Mouse (Mus musculus): Measurements from ENCODE around the gene Bcan.

Gene Bcan

GRCm38 (mm10) chr3:87972203-87972664 is 27.8 kb downstream of the Bcan start:
- no peak for DNase-seq (ENCODE audit: low spot score)

GRCm38 (mm10) chr3:87971489-87972202 is 28.4 kb downstream of the Bcan start:
- no peak for DNase-seq (ENCODE audit: low spot score)

GRCm38 (mm10) chr3:87970939-87971488 is 29.0 kb downstream of the Bcan start, which contains the start of gene Nes:
Gene Nes (plus strand): TSS chr3:87971078.
- peak; percentile 38 for DNase-seq (ENCODE audit: low spot score)

- peak; percentile 26 for DNase-seq (ENCODE audit: low spot score)
Observed at GRCm38 (mm10) chr3:87970184-87970938, 29.7 kb downstream of the Bcan start.

GRCm38 (mm10) chr3:87960586-87961191 is 39.3 kb downstream of the Bcan start:
- peak; percentile 90 for DNase-seq (ENCODE audit: low spot score)

GRCm38 (mm10) chr3:87960191-87960585 is 39.8 kb downstream of the Bcan start:
- no peak for DNase-seq (ENCODE audit: low spot score)

GRCm38 (mm10) chr3:87959371-87959770 is 40.7 kb downstream of the Bcan start:
- DNase-seq (ENCODE audit: low spot score): no peak

GRCm38 (mm10) chr3:87958967-87959366 is 41.1 kb downstream of the Bcan start:
- DNase-seq (ENCODE audit: low spot score): no peak

- no peak for DNase-seq (ENCODE audit: low spot score)
Observed at GRCm38 (mm10) chr3:87958476-87958875, 41.6 kb downstream of the Bcan start.

- no peak for DNase-seq (ENCODE audit: low spot score)
Observed at GRCm38 (mm10) chr3:87958056-87958455, 42.0 kb downstream of the Bcan start.

- peak; percentile 43 for DNase-seq (ENCODE audit: low spot score)
Observed at GRCm38 (mm10) chr3:87952440-87952839, 47.6 kb downstream of the Bcan start.

- no peak for DNase-seq (ENCODE audit: low spot score)
Observed at GRCm38 (mm10) chr3:87951946-87952345, 48.1 kb downstream of the Bcan start.

- no peak for DNase-seq (ENCODE audit: low spot score)
Observed at GRCm38 (mm10) chr3:87949955-87950515, 50.0 kb downstream of the Bcan start.

GRCm38 (mm10) chr3:87949266-87949954 is 50.6 kb downstream of the Bcan start:
- no peak for DNase-seq (ENCODE audit: low spot score)

- DNase-seq (ENCODE audit: low spot score): peak; percentile 45
Observed at GRCm38 (mm10) chr3:87948378-87949265, 51.4 kb downstream of the Bcan start, which contains the start of gene Crabp2. Gene Crabp2 (plus strand): TSS chr3:87948666.

- no peak for DNase-seq (ENCODE audit: low spot score)
Observed at GRCm38 (mm10) chr3:87947811-87948199, 52.2 kb downstream of the Bcan start.

GRCm38 (mm10) chr3:87947056-87947810 is 52.8 kb downstream of the Bcan start:
- no peak for DNase-seq (ENCODE audit: low spot score)

GRCm38 (mm10) chr3:87946541-87946860 is 53.5 kb downstream of the Bcan start:
- no peak for DNase-seq (ENCODE audit: low spot score)

- no peak for DNase-seq (ENCODE audit: low spot score)
Observed at GRCm38 (mm10) chr3:87945781-87946540, 54.1 kb downstream of the Bcan start.

All from ovary, postnatal 36 days (tissue).